Mouse (Mus musculus) heart, embryonic 14.5 days (tissue): ENCODE results near the gene Ndp. TPM values are rescaled to one million over a fixed set of nuclear protein-coding genes. Genes with fewer than 3 reads are reported as not detected.

ENCODE experiments used
- ATAC-seq: fragments of 200-750 bp; cut with Nextera tagmentation; 2 replicates; pipeline ENCODE4 v1.8.0; 2017; ENCODE audit warnings: low read depth, moderate TSS enrichment; ENCODE audit not compliant: insufficient number of reproducible peaks, insufficient read depth, low FRiP score
- H3K27ac ChIP-seq, 2 experiments: fragments of 200-500 bp in 1 of 2; fragments of 300-500 bp in 1 of 2; sonication (generic) in 1 of 2; replicated peaks in 1 of 2; 2 replicates each; pipeline ENCODE4 v1.5.1; 2012 to 2014; ENCODE audit warnings: low read depth in 2 of 2, low read length in 2 of 2, control low read depth in 1 of 2, mild to moderate bottlenecking in 1 of 2, mixed read lengths in 1 of 2; ENCODE audit not compliant: control insufficient read depth in 1 of 2, insufficient read depth in 1 of 2
- H3K27me3 ChIP-seq: fragments of 300-500 bp; sonication (generic); 2 replicates; pipeline ENCODE4 v1.6.1; 2014; ENCODE audit warnings: mild to moderate bottlenecking, low read length, control low read depth; ENCODE audit not compliant: control insufficient read depth, insufficient read depth
- H3K36me3 ChIP-seq: fragments of 300-500 bp; sonication (generic); 2 replicates; pipeline ENCODE4 v1.6.1; 2014; ENCODE audit warnings: mild to moderate bottlenecking, control low read depth, low read length, mixed read lengths; ENCODE audit not compliant: control insufficient read depth, insufficient read depth
- H3K4me1 ChIP-seq, 2 experiments: fragments of 200-500 bp in 1 of 2; fragments of 300-500 bp in 1 of 2; sonication (generic) in 1 of 2; 2 replicates each; pipeline ENCODE4 v1.6.1; 2012 to 2014; ENCODE audit warnings: low read length in 2 of 2, control low read depth in 1 of 2, mixed read lengths in 1 of 2; ENCODE audit not compliant: control insufficient read depth in 2 of 2, insufficient read depth in 2 of 2
- H3K4me2 ChIP-seq: fragments of 300-500 bp; sonication (generic); 2 replicates; pipeline ENCODE4 v1.6.1; 2014; ENCODE audit warnings: mild to moderate bottlenecking, low read length
- H3K4me3 ChIP-seq, 2 experiments: fragments of 200-500 bp in 1 of 2; fragments of 300-500 bp in 1 of 2; sonication (generic) in 1 of 2; 2 replicates each; pipeline ENCODE4 v1.5.1; 2012 to 2014; ENCODE audit warnings: low read length in 2 of 2, mild to moderate bottlenecking in 2 of 2, control low read depth in 1 of 2, low read depth in 1 of 2, moderate library complexity in 1 of 2; ENCODE audit not compliant: control insufficient read depth in 1 of 2, insufficient read depth in 1 of 2
- H3K9ac ChIP-seq: fragments of 300-500 bp; sonication (generic); 2 replicates; pipeline ENCODE4 v1.6.1; 2014; ENCODE audit warnings: mild to moderate bottlenecking, low read length
- H3K9me3 ChIP-seq: fragments of 300-500 bp; sonication (generic); 2 replicates; pipeline ENCODE4 v1.6.1; 2016; ENCODE audit warnings: low read length, control low read depth; ENCODE audit not compliant: control insufficient read depth
- WGBS: fragments of 180-500 bp; shearing (Covaris S2); extraction: QIAGEN DNeasy Blood & Tissue Kit; methylation state at CpG from one replicate; pipeline ENCODE4 v1.1.7; 2014; 5-methylcytosine and 5-hydroxymethylcytosine counted together
- polyA plus RNA-seq: library from polyadenylated mRNA; unstranded; fragments of >200 nt; fragmentation: Nextera tagmentation; extraction: Ambion mirVana; gene quantifications from 2 replicates; pipeline ENCODE4 v1.2.1, GENCODE M21; 2014

Ndp gene
- polyA plus RNA-seq, 1 experiment from 2014 or later: 1.3 TPM

DNA sequence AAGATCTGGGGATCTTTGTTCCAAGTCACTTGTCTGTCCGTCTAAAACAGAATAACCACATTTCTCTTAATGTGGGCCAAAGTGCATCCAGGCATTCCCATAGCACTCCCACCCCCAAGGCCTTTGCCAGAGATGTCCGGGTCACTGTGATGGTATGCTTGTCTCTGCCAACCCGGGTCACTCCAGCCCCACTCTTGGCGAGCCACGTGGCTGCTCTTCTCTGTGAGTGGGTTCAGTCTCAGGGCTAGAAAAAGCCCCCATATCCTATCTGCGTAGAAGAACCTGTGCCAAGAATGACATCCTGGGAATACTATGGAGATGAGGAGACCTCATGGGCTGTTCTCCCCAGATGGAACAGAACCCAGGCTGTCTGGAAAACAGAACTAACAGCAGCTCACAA lies 4.0 kb downstream of the Ndp start:
- Histone ChIP-seq H3K9me3 (no peaks in the 10 kb centered on the region), H3K27me3 (no peaks in the 10 kb centered on the region), H3K4me1 (no peaks in the 10 kb centered on the region), H3K36me3 (no peaks in the 10 kb centered on the region), H3K4me3 (no peak overlapping the region), H3K9ac (no peak overlapping the region), H3K27ac (no peak overlapping the region), H3K4me2 (no peak overlapping the region)
- no peak for ATAC-seq
- WGBS: 62% methylated on average over 6 of the region's 6 CpGs

DNA sequence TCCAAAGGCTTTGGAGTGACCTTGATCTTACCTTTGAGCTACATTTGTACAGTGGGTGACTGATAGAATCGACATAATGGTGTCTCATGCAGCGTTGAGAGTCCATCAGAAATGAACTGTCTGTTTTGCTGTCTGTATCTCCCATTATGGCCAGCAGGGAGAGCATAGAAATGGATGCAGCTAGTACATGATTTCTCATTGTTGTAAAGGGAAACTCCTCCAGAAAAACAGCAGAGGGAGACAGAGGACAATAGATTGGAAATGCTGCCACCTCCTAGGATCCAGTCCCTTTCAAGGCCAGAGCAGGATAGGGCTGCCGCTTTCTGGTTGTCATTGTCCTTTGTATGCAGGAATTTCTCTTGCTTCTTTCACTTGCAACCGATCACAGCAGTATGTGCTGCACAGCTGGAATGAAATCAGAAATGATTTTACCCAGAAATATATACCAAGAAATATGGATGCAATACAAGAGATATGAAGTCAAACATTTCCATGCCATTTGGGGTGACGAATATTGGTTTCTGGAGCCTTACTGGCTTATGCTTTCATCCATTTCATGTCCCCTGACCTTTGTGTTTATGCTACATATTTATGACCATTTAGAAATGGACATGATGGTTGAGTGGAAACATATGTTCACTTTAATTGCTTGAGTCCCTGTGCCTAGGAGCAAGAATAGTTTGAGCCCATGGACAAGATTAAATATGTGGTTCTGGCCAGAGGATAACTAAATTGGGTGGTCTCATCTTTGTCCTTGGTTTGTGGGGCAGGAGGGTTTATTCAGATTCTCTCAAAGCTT lies 17.0 kb downstream of the Ndp start:
- H3K27me3 ChIP-seq: no peaks in the 10 kb centered on the region
- no peak overlapping the region for H3K27ac ChIP-seq
- ATAC-seq: no peak
- no peak overlapping the region for H3K4me3 ChIP-seq
- H3K36me3 ChIP-seq: no peaks in the 10 kb centered on the region
- H3K4me2 ChIP-seq: no peak overlapping the region
- WGBS: 27% methylated on average over 5 of the region's 5 CpGs
- no peak overlapping the region for H3K9ac ChIP-seq
- H3K4me1 ChIP-seq: no peaks in the 10 kb centered on the region
- H3K9me3 ChIP-seq: no peaks in the 10 kb centered on the region

DNA sequence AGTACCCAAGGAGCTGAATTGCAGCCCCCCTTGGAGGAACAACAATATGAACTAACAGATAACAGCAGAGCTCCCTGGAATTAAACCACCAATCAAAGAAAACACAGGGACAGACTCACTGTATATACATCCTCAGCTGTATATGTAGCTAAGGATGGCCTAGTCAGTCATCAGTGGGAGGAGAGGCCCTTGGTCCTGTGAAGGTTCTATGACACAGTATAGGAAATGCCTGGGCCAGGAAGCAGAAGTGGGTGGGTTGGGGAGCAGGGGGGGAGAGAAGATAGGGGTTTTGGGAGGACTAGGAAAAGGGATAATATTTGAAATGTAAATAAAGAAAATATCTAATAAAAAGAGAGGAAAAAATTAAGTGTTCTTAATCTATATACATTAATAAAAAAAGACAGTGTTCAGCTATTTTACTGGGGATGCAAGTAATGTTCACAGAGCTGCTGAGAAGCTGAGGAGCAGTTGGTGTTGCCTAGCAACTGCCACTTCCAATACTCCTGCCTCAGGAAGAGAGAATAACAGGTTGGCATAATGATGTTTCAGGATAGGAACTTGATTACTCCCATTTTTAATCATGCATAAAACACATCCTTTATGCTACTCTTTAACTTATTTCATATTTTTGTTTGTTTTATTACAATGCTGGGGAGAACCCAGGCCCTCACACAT lies 43.8 kb downstream of the Ndp start:
- H3K27ac ChIP-seq: no peak overlapping the region
- H3K4me2 ChIP-seq: no peak overlapping the region
- no peaks in the 10 kb centered on the region for H3K4me1 ChIP-seq
- H3K36me3 ChIP-seq: no peaks in the 10 kb centered on the region
- H3K4me3 ChIP-seq: no peak overlapping the region
- no peaks in the 10 kb centered on the region for H3K27me3 ChIP-seq
- H3K9me3 ChIP-seq: no peaks in the 10 kb centered on the region
- no peak overlapping the region for H3K9ac ChIP-seq
- no peak for ATAC-seq

DNA sequence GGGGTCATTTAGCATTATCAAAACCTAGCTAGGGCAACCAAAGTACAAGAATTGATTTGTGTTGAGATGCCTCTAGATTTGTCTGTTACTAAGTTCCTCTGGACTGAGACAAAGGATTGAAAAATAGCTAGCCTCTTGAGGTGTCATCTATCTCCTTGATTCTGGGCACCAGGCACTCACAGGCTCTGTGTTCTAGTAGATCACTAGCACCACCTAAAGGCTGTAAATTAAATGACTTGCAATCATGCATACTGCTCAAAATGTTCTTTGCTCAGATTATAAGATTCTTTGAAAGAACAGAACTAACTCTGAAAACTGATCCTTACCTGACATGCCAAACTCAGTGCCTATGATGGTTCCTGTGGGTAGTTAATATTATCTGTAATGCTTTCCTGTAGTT lies 51.3 kb downstream of the Ndp start:
- Histone ChIP-seq H3K27me3 (no peaks in the 10 kb centered on the region), H3K36me3 (no peaks in the 10 kb centered on the region), H3K9ac (no peak overlapping the region), H3K27ac (no peak overlapping the region), H3K9me3 (no peaks in the 10 kb centered on the region), H3K4me1 (no peaks in the 10 kb centered on the region), H3K4me2 (no peak overlapping the region), H3K4me3 (no peak overlapping the region)
- no peak for ATAC-seq

DNA sequence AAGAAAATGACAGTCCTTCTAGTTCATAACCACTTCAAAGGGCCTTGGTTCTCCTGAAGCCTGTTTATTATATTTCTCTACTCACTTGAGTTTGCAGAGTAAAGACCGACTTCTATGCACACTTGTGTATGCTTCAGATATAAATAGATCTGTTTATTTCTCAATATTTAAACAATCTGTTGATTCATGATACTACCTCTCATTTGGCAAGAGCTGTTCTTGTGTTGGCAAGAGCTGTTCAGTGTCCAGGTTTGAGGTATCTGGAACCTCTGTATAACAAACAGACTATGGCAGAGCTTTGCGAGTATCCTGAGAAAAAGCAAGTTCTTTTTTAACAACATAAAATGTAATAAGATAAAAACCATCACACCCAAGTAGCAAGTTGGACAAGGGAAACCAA lies 65.5 kb downstream of the Ndp start:
- Histone ChIP-seq H3K4me3 (no peak overlapping the region), H3K36me3 (no peaks in the 10 kb centered on the region), H3K9ac (no peak overlapping the region), H3K27me3 (no peaks in the 10 kb centered on the region), H3K4me1 (no peaks in the 10 kb centered on the region), H3K27ac (no peak overlapping the region), H3K4me2 (no peak overlapping the region), H3K9me3 (no peaks in the 10 kb centered on the region)
- 74% methylated on average over 2 of the region's 2 CpGs for WGBS
- no peak for ATAC-seq

DNA sequence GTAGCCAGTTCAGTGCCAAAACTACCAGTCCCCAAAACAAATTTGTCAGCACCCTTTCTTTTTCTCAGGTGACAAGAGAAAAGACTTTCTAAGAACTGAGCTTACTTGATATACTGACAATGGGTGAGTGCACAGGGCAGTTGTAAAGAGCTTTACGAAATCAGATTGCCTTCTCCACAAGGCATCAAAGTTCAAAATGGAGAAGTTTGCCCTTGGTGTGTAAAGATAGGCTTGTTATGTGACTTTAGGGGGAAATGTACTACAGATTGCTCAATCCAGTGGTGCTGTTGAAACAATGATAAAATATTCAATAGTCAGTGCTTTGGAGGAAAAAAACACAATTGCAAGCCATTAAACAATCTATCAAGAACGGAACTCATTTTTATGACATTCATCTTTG lies 70.1 kb downstream of the Ndp start:
- WGBS: 69% methylated on average over 2 of the region's 2 CpGs
- Histone ChIP-seq H3K36me3 (no peaks in the 10 kb centered on the region), H3K4me2 (no peak overlapping the region), H3K4me1 (no peaks in the 10 kb centered on the region), H3K4me3 (no peak overlapping the region), H3K9ac (no peak overlapping the region), H3K27ac (no peak overlapping the region), H3K27me3 (no peaks in the 10 kb centered on the region), H3K9me3 (no peaks in the 10 kb centered on the region)
- ATAC-seq: no peak

DNA sequence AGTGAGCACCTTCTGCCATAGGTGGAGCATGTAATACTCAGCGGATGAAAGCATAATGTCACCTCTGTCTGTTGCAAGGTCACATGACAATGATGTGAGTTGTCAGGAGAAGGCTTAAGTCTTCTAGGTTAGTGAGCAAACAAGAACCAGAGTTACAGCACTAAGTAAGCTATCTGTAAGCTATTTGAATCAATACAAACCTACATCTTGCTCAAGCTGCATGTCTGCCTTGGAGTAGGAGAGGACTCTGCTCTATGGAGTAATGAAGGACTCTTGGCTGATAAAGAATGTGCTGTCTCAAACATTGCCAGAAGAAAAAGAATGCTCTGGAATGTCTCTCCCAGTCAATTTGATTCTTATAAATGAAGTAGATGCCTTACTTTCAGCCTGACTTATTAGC lies 74.3 kb downstream of the Ndp start:
- WGBS: 69% methylated on average over 1 of the region's 1 CpGs
- Histone ChIP-seq H3K4me3 (no peak overlapping the region), H3K9ac (no peak overlapping the region), H3K9me3 (no peaks in the 10 kb centered on the region), H3K4me2 (no peak overlapping the region), H3K27ac (no peak overlapping the region), H3K27me3 (no peaks in the 10 kb centered on the region), H3K4me1 (no peaks in the 10 kb centered on the region), H3K36me3 (no peaks in the 10 kb centered on the region)
- no peak for ATAC-seq
